Mouse (Mus musculus): ENCODE results near the gene Itga9.

DNA sequence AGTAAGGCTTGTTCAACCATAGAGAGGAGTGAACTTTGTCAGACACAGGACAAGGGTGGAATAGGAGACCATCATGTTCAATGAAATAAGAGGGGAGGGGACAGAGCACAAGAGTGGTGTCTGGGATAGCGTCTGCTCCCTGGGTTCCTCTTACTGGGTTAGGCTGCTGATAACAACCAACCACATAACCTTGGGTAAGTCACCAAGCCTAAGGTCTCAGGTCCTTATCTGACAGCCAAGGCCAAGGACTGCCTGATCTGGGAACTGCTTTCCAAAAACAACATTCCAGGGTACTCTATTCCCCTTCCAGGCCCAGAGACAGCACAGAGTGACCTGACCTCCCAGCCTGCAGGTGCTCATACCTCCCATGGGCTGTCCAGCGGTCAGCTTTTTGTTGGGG lies 260.5 kb downstream of the Itga9 start:
- TF ChIP-seq CTCF (IDR thresholded peaks at IDR 0.05; ENCODE audit: low read depth) (no peak), EP300 (IDR thresholded peaks at IDR 0.05; ENCODE audit: low read depth) (no peak)

Measured in liver, postnatal 0 days (tissue).